11 mouse cellular contexts compared by ENCODE assay signal in genomic region chr6:116647763-116648162, GRCm38 (mm10). TPM values are rescaled to one million over a fixed set of nuclear protein-coding genes. Genes with fewer than 3 reads are reported as not detected.
DNase-seq lines count a peak whose midpoint lies in the region; ATAC-seq lines count a peak whose summit lies in the region.
"Had no signal": no experiment of that assay in that cellular context is flagged by ENCODE, and none has a peak within 500 bp of the region (broad histone marks: within the 10 kb centered on the region; RNA-seq: fewer than 3 reads in every experiment).

No protein-coding gene starts in this region.

- DNase-seq in cerebellum, postnatal 25 days, result peak; percentile 63 to 73
- DNase-seq in heart, postnatal 14 days, result peak; percentile 59 to 79
- no peak for DNase-seq in left cerebral cortex, adult 8-10 months (ENCODE audit: low spot score in 2 of 2)
- DNase-seq in spleen, postnatal 10 days (ENCODE audit: low spot score in 2 of 2), result no peak
- DNase-seq in B cell, adult 2 months, result no peak

- peaks cover 24% of the 10 kb centered on the region for H3K27me3 ChIP-seq in megakaryocyte, embryonic 14.5 days (replicated peaks)
- H3K27me3 ChIP-seq in liver, embryonic 16.5 days (ENCODE audit: control insufficient read depth, insufficient read depth, low read depth, low read length), result no peaks in the 10 kb centered on the region
- H3K27me3 ChIP-seq: forebrain, embryonic 12.5 days; Patski had no signal

- H3K9ac ChIP-seq in liver, embryonic 16.5 days (ENCODE audit: low read depth, low read length), result no peak overlapping the region
- H3K9ac ChIP-seq: forebrain, embryonic 12.5 days had no signal

- H3K4me3 ChIP-seq in megakaryocyte, embryonic 14.5 days (replicated peaks), result peak overlapping the region; percentile 26
- H3K4me3 ChIP-seq in liver, embryonic 16.5 days (ENCODE audit: low read depth, low read length), result no peak overlapping the region
- H3K4me3 ChIP-seq: forebrain, embryonic 12.5 days; midbrain, embryonic 10.5 days had no signal

- no peak for ATAC-seq in megakaryocyte, adult 5-6 weeks (ENCODE audit: poor library complexity, severe bottlenecking)
- peak; percentile 47; the same call in 1 of the 2 replicates for ATAC-seq in liver, embryonic 16.5 days (ENCODE audit: low read depth)
- ATAC-seq: Patski had no signal

- peaks cover 81% of the 10 kb centered on the region for H3K4me1 ChIP-seq in megakaryocyte, embryonic 14.5 days
- H3K4me1 ChIP-seq in liver, embryonic 16.5 days (ENCODE audit: control insufficient read depth, low read depth, low read length), result peaks cover 3% of the 10 kb centered on the region; the same call in 1 of the 2 replicates
- H3K4me1 ChIP-seq: forebrain, embryonic 12.5 days; midbrain, embryonic 10.5 days had no signal

- H3K4me2 ChIP-seq in liver, embryonic 16.5 days (ENCODE audit: low read depth, low read length), result no peak overlapping the region
- H3K4me2 ChIP-seq: forebrain, embryonic 12.5 days had no signal

- peaks cover 2% of the 10 kb centered on the region for H3K36me3 ChIP-seq in megakaryocyte, embryonic 14.5 days (replicated peaks; ENCODE audit: low read length)
- H3K36me3 ChIP-seq in liver, embryonic 16.5 days (ENCODE audit: control insufficient read depth, insufficient read depth), result no peaks in the 10 kb centered on the region

- intact Hi-C loops in heart, postnatal 14 days (cut with DNase I), result no loop called here

- 70% methylated on average over 12 of the region's 12 CpGs for WGBS in liver, embryonic 16.5 days (ENCODE audit: insufficient replicate concordance)

- no peak overlapping the region for H3K27ac ChIP-seq in liver, embryonic 16.5 days (ENCODE audit: low read length)
- H3K27ac ChIP-seq: forebrain, embryonic 12.5 days; midbrain, embryonic 10.5 days had no signal

- H3K9me3 ChIP-seq in megakaryocyte, embryonic 14.5 days, result no peaks in the 10 kb centered on the region
- no peaks in the 10 kb centered on the region for H3K9me3 ChIP-seq in liver, embryonic 16.5 days (replicated peaks; ENCODE audit: control insufficient read depth, low read length)
- H3K9me3 ChIP-seq: forebrain, embryonic 12.5 days; midbrain, embryonic 10.5 days had no signal

RNA-seq across cellular contexts. Expression of gene Depp1, which starts 2.6 kb away (rescaled TPM):
- 0.51 TPM in 1 of 2 replicates, not detected in the other for polyA plus RNA-seq in megakaryocyte, embryonic 14.5 days (2012; ENCODE audit: insufficient read depth, low replicate concordance)
- total RNA-seq in megakaryocyte, adult 5-6 weeks (2015), result 0.36 TPM in 1 of 2 replicates, not detected in the other
- 0.18 and 0.49 TPM in 2 replicates for total RNA-seq in megakaryocyte, adult 5-6 weeks (2017)
- total RNA-seq in heart, postnatal 14 days (2021), result 100 to 1,000 TPM in 1 of 2 experiments, 10 to 100 TPM in 1; 99.4 to 129 TPM
- 22.1 and 37.9 TPM in 2 replicates for polyA plus RNA-seq in liver, embryonic 16.5 days (2015; fragmentation: Nextera tagmentation; extraction: Ambion mirVana)
- 1 to 10 TPM; 1.7 to 3.3 (median 2.4) TPM for total RNA-seq in left cerebral cortex, adult 8-10 months (2022)

RNA-seq across cellular contexts. Expression of gene Zfp422, which starts 19.0 kb away (rescaled TPM):
- polyA plus RNA-seq in megakaryocyte, embryonic 14.5 days (2012; ENCODE audit: insufficient read depth, low replicate concordance), result 4.4 and 4.8 TPM in 2 replicates
- total RNA-seq in megakaryocyte, adult 5-6 weeks (2015), result 53.4 and 53.8 TPM in 2 replicates
- total RNA-seq in megakaryocyte, adult 5-6 weeks (2017), result 20.6 and 20.8 TPM in 2 replicates
- total RNA-seq in heart, postnatal 14 days (2021), result 10 to 100 TPM; 28.9 to 29.5 TPM
- polyA plus RNA-seq in liver, embryonic 16.5 days (2015; fragmentation: Nextera tagmentation; extraction: Ambion mirVana), result 21.9 and 23.2 TPM in 2 replicates
- 10 to 100 TPM; 19.5 to 32.6 (median 23.2) TPM for total RNA-seq in left cerebral cortex, adult 8-10 months (2022)

RNA-seq across cellular contexts. Expression of gene Rassf4, which starts 26.0 kb away (rescaled TPM):
- 0.50 and 8.8 TPM in 2 replicates for polyA plus RNA-seq in megakaryocyte, embryonic 14.5 days (2012; ENCODE audit: insufficient read depth, low replicate concordance)
- total RNA-seq in megakaryocyte, adult 5-6 weeks (2015), result 229 and 230 TPM in 2 replicates
- 165 and 181 TPM in 2 replicates for total RNA-seq in megakaryocyte, adult 5-6 weeks (2017)
- total RNA-seq in heart, postnatal 14 days (2021), result 1 to 10 TPM; 7.7 TPM
- polyA plus RNA-seq in liver, embryonic 16.5 days (2015; fragmentation: Nextera tagmentation; extraction: Ambion mirVana), result 6.7 and 7.9 TPM in 2 replicates
- total RNA-seq in left cerebral cortex, adult 8-10 months (2022), result 1 to 10 TPM; 6.2 to 8.6 (median 7.4) TPM

Comparison
In these comparisons a context has a peak if more than half of its experiments do, and no peak if none do; other contexts are left out.
1. DNase-seq: peak in cerebellum, postnatal 25 days (2 of 2) and heart, postnatal 14 days (2 of 2); none in left cerebral cortex, adult 8-10 months (0 of 2), spleen, postnatal 10 days (0 of 2) and B cell, adult 2 months (0 of 2).
2. RNA of gene Depp1, which starts 2.6 kb away (total RNA-seq): 99.4 to 129 TPM in heart, postnatal 14 days; 1.7 to 3.3 TPM in left cerebral cortex, adult 8-10 months and 0.18 to 0.49 TPM in megakaryocyte, adult 5-6 weeks; every median in the first group is over 10 times any median in the second.
3. RNA of gene Rassf4, which starts 26.0 kb away (total RNA-seq): 165 to 230 TPM in megakaryocyte, adult 5-6 weeks; 6.2 to 8.6 TPM in left cerebral cortex, adult 8-10 months and 7.7 TPM in heart, postnatal 14 days; every median in the first group is over 10 times any median in the second.